Mouse (Mus musculus) stomach, postnatal 0 days (tissue): ENCODE measurements around the gene Grk6. TPM values are rescaled to one million over a fixed set of nuclear protein-coding genes. Genes with fewer than 3 reads are reported as not detected.

Experiments used
- ATAC-seq: fragments of 200-750 bp; cut with Nextera tagmentation; 2 replicates; pipeline ENCODE4 v1.8.0; 2017; ENCODE audit not compliant: low FRiP score, low TSS enrichment
- DNase-seq: peaks from one replicate; pipeline ENCODE4 v3.0.0-alpha.2; 2016; ENCODE audit warnings: low spot score
- H3K27ac ChIP-seq: fragments of 300-500 bp; sonication (generic); replicated peaks from 2 replicates; pipeline ENCODE4 v1.5.1; 2014; ENCODE audit warnings: mild to moderate bottlenecking, control low read depth
- H3K27me3 ChIP-seq: fragments of 300-500 bp; sonication (generic); 2 replicates; pipeline ENCODE4 v1.6.1; 2014; ENCODE audit warnings: low read length; ENCODE audit not compliant: control insufficient read depth, insufficient read depth
- H3K36me3 ChIP-seq: fragments of 300-500 bp; sonication (generic); 2 replicates; pipeline ENCODE4 v1.6.1; 2014; ENCODE audit warnings: low read length, mixed read lengths; ENCODE audit not compliant: control insufficient read depth, insufficient read depth
- H3K4me1 ChIP-seq: fragments of 300-500 bp; sonication (generic); replicated peaks from 2 replicates; pipeline ENCODE4 v1.6.1; 2014; ENCODE audit warnings: antibody characterized with exemption; ENCODE audit not compliant: control insufficient read depth, insufficient read depth
- H3K4me2 ChIP-seq: fragments of 300-500 bp; sonication (generic); replicated peaks from 2 replicates; pipeline ENCODE4 v1.6.1; 2014; ENCODE audit warnings: low read depth, mild to moderate bottlenecking, control low read depth, moderate library complexity
- H3K4me3 ChIP-seq: fragments of 300-500 bp; sonication (generic); 2 replicates; pipeline ENCODE4 v1.5.1; 2014; ENCODE audit warnings: low read depth, low read length, control low read depth
- H3K9ac ChIP-seq: fragments of 300-500 bp; sonication (generic); 2 replicates; pipeline ENCODE4 v1.6.1; 2014; ENCODE audit warnings: mild to moderate bottlenecking, low read length, control low read depth, mixed read lengths
- H3K9me3 ChIP-seq: fragments of 300-500 bp; sonication (generic); 2 replicates; pipeline ENCODE4 v1.6.1; 2016; ENCODE audit warnings: low read length; ENCODE audit not compliant: control insufficient read depth
- CTCF ChIP-seq: IDR thresholded peaks from 2 replicates; pipeline ENCODE4 v1.5.1; 2016; ENCODE audit warnings: antibody characterized with exemption, low read depth, mild to moderate bottlenecking, moderate library complexity
- EP300 ChIP-seq: optimal IDR thresholded peaks from 2 replicates; pipeline ENCODE3; 2016; ENCODE audit warnings: antibody characterized with exemption
- WGBS: fragments of 180-500 bp; shearing (Covaris S2); extraction: QIAGEN DNeasy Blood & Tissue Kit; methylation state at CpG from one replicate; pipeline ENCODE4 v1.1.7; 2014; 5-methylcytosine and 5-hydroxymethylcytosine counted together
- polyA plus RNA-seq: library from polyadenylated mRNA; unstranded; fragments of >200 nt; fragmentation: Nextera tagmentation; extraction: Ambion mirVana; gene quantifications from 2 replicates; pipeline ENCODE4 v1.2.1, GENCODE M21; 2015

The Grk6 gene
- polyA plus RNA-seq = 17.7 and 19.0 TPM in 2 replicates

DNA sequence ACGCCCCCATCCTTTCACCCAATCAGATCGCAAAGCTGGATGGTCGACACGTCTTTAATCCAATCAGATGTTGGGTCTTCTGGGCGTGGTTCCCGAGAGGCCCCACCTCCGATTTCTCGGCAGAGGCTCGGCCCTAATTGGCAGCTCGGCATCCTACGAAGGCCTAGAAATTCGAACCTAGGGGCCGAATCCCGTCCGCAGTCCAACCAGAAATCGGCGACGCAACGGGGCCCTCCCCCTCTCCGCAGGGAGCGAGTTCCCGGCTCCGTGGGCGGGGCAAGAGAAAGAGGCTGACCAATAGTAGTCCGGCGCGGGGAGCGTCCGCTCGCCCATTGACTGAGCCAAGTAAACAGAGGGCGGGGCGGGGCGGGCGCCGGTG lies at the start of gene Grk6:
TSS of gene Grk6 (plus strand) at position 136 of the 379 bp plus-strand sequence.
- peak within 1 kb of the TSS; percentile 73 for H3K4me2 ChIP-seq
- no peaks in the 10 kb centered on the region for H3K9me3 ChIP-seq
- DNase-seq (peak; percentile 100), ATAC-seq (peak; percentile 97)
- no peaks in the 10 kb centered on the region for H3K36me3 ChIP-seq
- no peaks in the 10 kb centered on the region for H3K27me3 ChIP-seq
- peak within 1 kb of the TSS; percentile 85 for H3K9ac ChIP-seq
- 0% methylated on average over 31 of the region's 35 CpGs for WGBS
- peak within 1 kb of the TSS; percentile 64 for H3K4me3 ChIP-seq
- TF ChIP-seq EP300 (no peak), CTCF (no peak)
- no peaks in the 10 kb centered on the region; the same call in 1 of the 2 replicates for H3K4me1 ChIP-seq
- peak within 1 kb of the TSS; percentile 97 for H3K27ac ChIP-seq

- no peak within 1 kb of the TSS for H3K9ac ChIP-seq
- no peaks in the 10 kb centered on the region for H3K36me3 ChIP-seq
- no peak for TF ChIP-seq EP300
- no peak for TF ChIP-seq CTCF
- no peak within 1 kb of the TSS for H3K4me2 ChIP-seq
- no peaks in the 10 kb centered on the region for H3K9me3 ChIP-seq
- ATAC-seq = no peak
- 0 out of 2 replicates have a peak, but pooled peaks cover 3% of the 10 kb centered on the region for H3K4me1 ChIP-seq
- WGBS = 82% methylated on average over 1 of the region's 1 CpGs
- H3K27ac ChIP-seq = no peak within 1 kb of the TSS
- no peaks in the 10 kb centered on the region for H3K27me3 ChIP-seq
- no peak within 1 kb of the TSS for H3K4me3 ChIP-seq
- DNase-seq = no peak
Observed at GRCm38 (mm10) chr13:55398088-55398487, 46.8 kb upstream of the Grk6 start, which contains the start of gene Slc34a1. TSS of gene Slc34a1 (plus strand) at chr13:55398187.

DNA sequence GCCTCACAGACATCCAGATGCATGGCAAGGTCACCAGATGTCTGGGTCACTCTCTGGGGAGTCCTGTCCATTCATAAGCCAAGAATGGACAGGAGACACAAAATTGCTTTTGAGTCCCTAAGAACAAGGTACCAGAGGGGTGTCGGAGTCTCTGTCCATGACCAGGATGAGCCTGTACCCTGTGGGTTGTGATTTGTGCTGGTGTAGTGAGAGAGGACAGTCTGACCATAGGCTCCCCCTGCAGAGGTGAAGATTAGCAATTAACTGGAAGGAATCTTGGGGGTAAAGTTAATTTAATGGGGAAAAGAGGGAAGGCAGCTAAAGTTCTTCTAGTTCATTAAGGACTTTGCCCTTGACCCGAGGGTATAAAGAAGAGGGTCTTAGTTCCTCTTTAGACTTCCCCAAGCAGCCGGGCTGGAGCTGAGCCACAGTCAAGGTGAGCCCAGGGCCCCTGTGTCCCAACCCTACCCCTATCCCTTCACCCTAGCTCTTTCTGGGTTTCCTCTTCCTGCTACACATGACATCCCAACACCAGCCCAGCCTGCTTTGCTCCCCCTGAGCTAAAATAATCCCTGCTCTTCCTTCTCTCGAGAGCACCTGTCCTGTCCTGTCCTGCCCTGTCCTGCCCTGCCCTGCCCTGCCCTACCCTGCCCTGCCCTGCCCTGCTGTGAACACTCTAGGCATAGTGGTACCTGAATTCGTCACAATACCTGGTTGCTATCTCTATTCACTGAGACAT lies 45.4 kb upstream of the Grk6 start:
- 0 out of 2 replicates have a peak, but pooled peaks cover 3% of the 10 kb centered on the region for H3K4me1 ChIP-seq
- peak; percentile 15; the same call in 1 of the 2 replicates for ATAC-seq
- H3K4me2 ChIP-seq = no peak overlapping the region
- no peak overlapping the region for H3K4me3 ChIP-seq
- no peak for DNase-seq
- no peak overlapping the region for H3K27ac ChIP-seq
- TF ChIP-seq CTCF (no peak), EP300 (no peak)
- no peaks in the 10 kb centered on the region for H3K9me3 ChIP-seq
- no peak overlapping the region for H3K9ac ChIP-seq
- no peaks in the 10 kb centered on the region for H3K36me3 ChIP-seq
- no peaks in the 10 kb centered on the region for H3K27me3 ChIP-seq
- 49% methylated on average over 5 of the region's 5 CpGs for WGBS

DNA sequence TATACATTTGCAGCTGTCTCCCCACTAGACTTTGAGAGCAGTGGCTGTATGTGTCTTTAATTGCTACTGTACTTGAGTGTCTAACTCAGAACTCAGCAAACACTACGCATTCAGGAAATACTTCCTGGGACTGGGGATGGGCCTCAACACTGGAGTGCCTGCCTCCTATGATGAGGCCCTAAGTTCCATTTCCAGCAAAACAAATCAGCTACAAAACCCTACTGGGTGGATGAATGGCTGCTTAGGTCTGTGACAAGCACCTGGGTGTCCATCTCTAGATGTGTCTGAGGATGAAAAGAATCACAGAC lies 44.9 kb upstream of the Grk6 start:
- TF ChIP-seq EP300 (no peak), CTCF (no peak)
- no peaks in the 10 kb centered on the region for H3K9me3 ChIP-seq
- H3K4me1 ChIP-seq = 0 out of 2 replicates have a peak, but pooled peaks cover 3% of the 10 kb centered on the region
- ATAC-seq (0 out of 2 replicates have a peak, but pooled peaks have one; percentile 18), DNase-seq (no peak)
- H3K27ac ChIP-seq = no peak overlapping the region
- H3K4me2 ChIP-seq = no peak overlapping the region
- 55% methylated on average over 1 of the region's 1 CpGs for WGBS
- H3K9ac ChIP-seq = no peak overlapping the region
- no peaks in the 10 kb centered on the region for H3K36me3 ChIP-seq
- no peaks in the 10 kb centered on the region for H3K27me3 ChIP-seq
- no peak overlapping the region for H3K4me3 ChIP-seq

DNA sequence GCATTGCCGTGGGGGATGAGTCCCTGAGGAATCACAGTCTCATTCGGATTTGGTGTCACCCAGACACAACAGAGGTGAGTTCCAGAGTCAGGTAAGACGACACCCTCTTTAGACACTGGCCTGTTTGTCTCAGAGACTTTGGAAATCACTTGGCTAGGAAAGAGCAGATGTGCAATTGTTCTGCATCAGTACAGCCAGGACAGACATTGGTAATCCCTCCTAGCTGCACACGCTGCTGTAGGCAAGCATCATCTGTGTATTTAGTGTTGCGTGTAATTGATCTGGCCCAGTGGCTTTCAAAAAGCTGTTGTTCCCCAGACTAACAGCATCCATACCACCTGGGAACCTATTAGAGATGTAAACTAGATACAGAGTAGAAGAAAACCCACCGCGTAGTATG lies 41.6 kb upstream of the Grk6 start:
- Histone ChIP-seq H3K4me2 (no peak overlapping the region), H3K27ac (no peak overlapping the region), H3K36me3 (no peaks in the 10 kb centered on the region), H3K27me3 (no peaks in the 10 kb centered on the region), H3K9me3 (no peaks in the 10 kb centered on the region), H3K4me3 (no peak overlapping the region), H3K9ac (no peak overlapping the region), H3K4me1 (0 out of 2 replicates have a peak, but pooled peaks cover 3% of the 10 kb centered on the region)
- ATAC-seq (no peak), DNase-seq (no peak)
- WGBS = 71% methylated on average over 7 of the region's 7 CpGs
- no peak for TF ChIP-seq EP300
- TF ChIP-seq CTCF = no peak
